Mouse (Mus musculus) limb, embryonic 14.5 days (tissue): ENCODE measurements around the gene Traf6. TPM values are rescaled to one million over a fixed set of nuclear protein-coding genes. Genes with fewer than 3 reads are reported as not detected.

Source experiments
- ATAC-seq: fragments of 200-750 bp; cut with Nextera tagmentation; 2 replicates; pipeline ENCODE4 v1.8.0; 2017; ENCODE audit warnings: low read depth, moderate number of reproducible peaks, moderate TSS enrichment; ENCODE audit not compliant: low FRiP score
- DNase-seq: peaks from one replicate; pipeline ENCODE4 v3.0.0-alpha.2; 2015; ENCODE audit warnings: low spot score
- H3K27ac ChIP-seq: fragments of 300-500 bp; sonication (generic); replicated peaks from 2 replicates; pipeline ENCODE4 v1.5.1; 2014; ENCODE audit warnings: low read depth, mild to moderate bottlenecking, low read length, moderate library complexity, mixed read lengths
- H3K27me3 ChIP-seq: fragments of 300-500 bp; sonication (generic); 2 replicates; pipeline ENCODE4 v1.6.1; 2014; ENCODE audit warnings: low read length, mixed read lengths; ENCODE audit not compliant: control insufficient read depth, insufficient read depth
- H3K36me3 ChIP-seq: fragments of 300-500 bp; sonication (generic); 2 replicates; pipeline ENCODE4 v1.6.1; 2014; ENCODE audit warnings: mild to moderate bottlenecking, low read length, moderate library complexity, mixed read lengths; ENCODE audit not compliant: control insufficient read depth, insufficient read depth
- H3K4me1 ChIP-seq: fragments of 300-500 bp; sonication (generic); 2 replicates; pipeline ENCODE4 v1.6.1; 2014; ENCODE audit warnings: antibody characterized with exemption, low read length, mixed read lengths; ENCODE audit not compliant: control insufficient read depth, insufficient read depth
- H3K4me2 ChIP-seq: fragments of 300-500 bp; sonication (generic); replicated peaks from 2 replicates; pipeline ENCODE4 v1.6.1; 2014; ENCODE audit warnings: low read depth, mild to moderate bottlenecking, low read length, moderate library complexity; ENCODE audit not compliant: severe bottlenecking
- H3K4me3 ChIP-seq: fragments of 300-500 bp; sonication (generic); replicated peaks from 2 replicates; pipeline ENCODE4 v1.5.1; 2014; ENCODE audit warnings: low read length
- H3K9ac ChIP-seq: fragments of 300-500 bp; sonication (generic); 2 replicates; pipeline ENCODE4 v1.6.1; 2014; ENCODE audit warnings: mild to moderate bottlenecking, low read depth, low read length, moderate library complexity; ENCODE audit not compliant: severe bottlenecking
- H3K9me3 ChIP-seq: fragments of 300-500 bp; sonication (generic); 2 replicates; pipeline ENCODE4 v1.6.1; 2016; ENCODE audit warnings: low read length; ENCODE audit not compliant: control insufficient read depth
- POLR2A ChIP-seq: fragments of 200-500 bp; IDR thresholded peaks from 2 replicates; pipeline ENCODE4 v1.8.0; 2012; ENCODE audit warnings: inconsistent platforms, mild to moderate bottlenecking, moderate library complexity, borderline replicate concordance; ENCODE audit not compliant: insufficient read depth, insufficient read length; ENCODE audit errors: extremely low read depth
- WGBS: fragments of 180-500 bp; shearing (Covaris S2); extraction: QIAGEN DNeasy Blood & Tissue Kit; methylation state at CpG from one replicate; pipeline ENCODE4 v1.1.7; 2014; 5-methylcytosine and 5-hydroxymethylcytosine counted together
- polyA plus RNA-seq, 2 experiments: library from polyadenylated mRNA; depleted of rRNA in 1 of 2; stranded (reverse) in 1 of 2; unstranded in 1 of 2; fragments of >200 nt; fragmentation: Nextera tagmentation in 1 of 2; extraction: Ambion mirVana in 1 of 2; gene quantifications; 2 replicates each; pipeline versions ENCODE4 v1.2.1 to v1.2.3; 2012 to 2014

Traf6 gene
- polyA plus RNA-seq, 2 experiments, result 13.2 to 13.8 TPM

DNA sequence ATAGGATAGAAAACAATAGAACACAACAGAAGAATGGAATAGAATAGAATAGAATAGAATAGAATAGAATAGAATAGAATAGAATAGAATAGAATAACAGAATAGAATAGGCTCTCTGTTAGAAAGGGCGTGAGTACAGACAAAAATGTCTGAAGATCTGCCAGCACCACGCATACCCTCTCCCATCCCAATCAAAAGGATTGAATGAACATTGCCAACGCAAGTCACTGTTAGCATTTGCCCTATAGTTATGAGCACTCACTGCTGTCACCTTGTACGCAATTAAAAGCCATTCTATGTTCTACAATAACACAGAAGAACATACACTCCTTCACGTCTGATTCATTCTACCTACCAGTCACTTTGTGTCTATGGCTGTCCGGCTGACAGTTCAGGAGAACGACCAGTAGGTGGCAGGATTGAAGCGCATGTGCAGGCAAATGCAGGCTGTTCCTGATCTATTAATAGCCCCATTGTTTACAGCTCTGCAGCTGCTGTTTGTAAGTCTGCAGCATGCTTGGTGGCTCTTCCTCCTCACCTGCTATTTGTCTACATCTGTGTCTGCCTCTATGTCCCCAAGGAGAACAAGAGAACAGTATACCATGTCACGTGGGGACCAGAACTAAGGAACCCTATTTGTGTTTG lies 13.0 kb upstream of the Traf6 start:
- H3K9ac ChIP-seq, result no peak overlapping the region
- no peak overlapping the region for H3K4me2 ChIP-seq
- H3K9me3 ChIP-seq, result no peaks in the 10 kb centered on the region
- no peak for TF ChIP-seq POLR2A
- no peak overlapping the region for H3K27ac ChIP-seq
- peak; percentile 79 for DNase-seq
- 24% methylated on average over 9 of the region's 9 CpGs for WGBS
- ATAC-seq, result peak; percentile 73
- no peaks in the 10 kb centered on the region for H3K36me3 ChIP-seq
- no peaks in the 10 kb centered on the region for H3K4me1 ChIP-seq
- H3K4me3 ChIP-seq, result no peak overlapping the region
- H3K27me3 ChIP-seq, result no peaks in the 10 kb centered on the region

DNA sequence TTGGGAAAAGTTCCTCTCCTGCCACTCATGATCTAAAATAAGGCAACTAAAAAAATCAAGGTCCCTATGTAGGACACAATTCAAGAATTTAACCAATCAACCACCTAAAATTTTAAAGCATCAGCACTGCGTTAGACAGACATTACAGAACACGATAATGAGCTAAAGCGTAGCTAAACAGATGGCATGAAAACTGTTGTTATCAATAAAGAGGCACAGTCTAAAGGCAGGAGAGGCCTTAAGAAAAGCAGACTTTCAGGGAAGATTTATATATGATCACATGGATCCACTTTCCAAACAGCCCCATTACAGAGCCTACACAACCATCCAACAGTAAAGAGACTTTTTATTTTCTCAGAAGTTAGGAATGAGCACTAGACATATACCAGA lies 12.5 kb upstream of the Traf6 start:
- H3K36me3 ChIP-seq, result no peaks in the 10 kb centered on the region
- no peak for TF ChIP-seq POLR2A
- no peak overlapping the region for H3K4me2 ChIP-seq
- H3K27me3 ChIP-seq, result no peaks in the 10 kb centered on the region
- H3K9ac ChIP-seq, result no peak overlapping the region
- no peaks in the 10 kb centered on the region for H3K9me3 ChIP-seq
- ATAC-seq, result no peak
- no peak overlapping the region for H3K4me3 ChIP-seq
- no peaks in the 10 kb centered on the region for H3K4me1 ChIP-seq
- WGBS, result 87% methylated on average over 3 of the region's 3 CpGs
- no peak for DNase-seq
- H3K27ac ChIP-seq, result no peak overlapping the region

DNA sequence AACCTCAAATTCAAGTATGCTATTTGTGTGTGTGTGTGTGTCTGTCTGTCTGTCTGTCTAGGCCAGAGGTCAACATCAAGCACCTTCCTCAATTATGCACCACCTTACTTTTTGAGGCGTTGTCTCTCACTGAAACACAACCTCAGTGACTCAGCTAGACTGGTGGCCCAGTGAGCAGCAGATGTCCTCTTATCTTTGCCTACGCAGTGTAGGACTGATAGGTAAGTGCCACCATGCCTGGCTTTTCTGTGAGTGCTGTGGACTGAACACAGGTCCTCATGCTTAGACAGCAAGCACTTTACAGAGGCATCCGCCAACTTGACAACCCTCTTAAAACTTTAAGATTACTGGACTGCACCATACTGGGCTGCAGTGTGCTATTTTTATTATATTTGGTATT lies 9.5 kb upstream of the Traf6 start:
- Histone ChIP-seq H3K36me3 (no peaks in the 10 kb centered on the region), H3K27me3 (no peaks in the 10 kb centered on the region), H3K27ac (no peak overlapping the region), H3K9ac (no peak overlapping the region), H3K4me1 (no peaks in the 10 kb centered on the region), H3K9me3 (no peaks in the 10 kb centered on the region), H3K4me3 (no peak overlapping the region), H3K4me2 (no peak overlapping the region)
- DNase-seq, result no peak
- no peak for ATAC-seq
- TF ChIP-seq POLR2A, result no peak
- WGBS, result 84% methylated on average over 3 of the region's 3 CpGs

DNA sequence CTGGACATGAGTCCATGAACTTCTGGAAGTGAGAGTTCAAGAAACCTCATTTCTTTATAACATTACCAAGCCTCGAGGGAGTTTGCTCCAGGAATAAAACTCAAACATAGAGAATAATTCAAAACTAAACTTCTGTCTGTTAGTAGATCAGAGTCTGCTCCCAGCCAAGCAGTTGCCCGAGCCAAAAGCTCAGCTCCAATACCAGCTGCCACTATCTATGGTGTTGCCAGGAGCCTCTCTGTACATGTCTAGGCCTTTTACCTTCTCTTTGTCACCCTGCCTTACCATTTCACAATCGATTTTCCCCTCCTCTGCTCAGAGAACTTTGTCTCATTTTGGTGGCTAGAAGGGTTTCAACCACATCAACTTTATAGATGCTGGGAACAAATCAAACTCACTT lies 4.7 kb upstream of the Traf6 start:
- Histone ChIP-seq H3K27ac (no peak overlapping the region), H3K9me3 (no peaks in the 10 kb centered on the region), H3K9ac (no peak overlapping the region), H3K4me2 (no peak overlapping the region), H3K4me3 (no peak overlapping the region), H3K36me3 (no peaks in the 10 kb centered on the region), H3K27me3 (no peaks in the 10 kb centered on the region), H3K4me1 (no peaks in the 10 kb centered on the region)
- ATAC-seq (no peak), DNase-seq (no peak)
- no peak for TF ChIP-seq POLR2A
- 72% methylated on average over 3 of the region's 3 CpGs for WGBS

DNA sequence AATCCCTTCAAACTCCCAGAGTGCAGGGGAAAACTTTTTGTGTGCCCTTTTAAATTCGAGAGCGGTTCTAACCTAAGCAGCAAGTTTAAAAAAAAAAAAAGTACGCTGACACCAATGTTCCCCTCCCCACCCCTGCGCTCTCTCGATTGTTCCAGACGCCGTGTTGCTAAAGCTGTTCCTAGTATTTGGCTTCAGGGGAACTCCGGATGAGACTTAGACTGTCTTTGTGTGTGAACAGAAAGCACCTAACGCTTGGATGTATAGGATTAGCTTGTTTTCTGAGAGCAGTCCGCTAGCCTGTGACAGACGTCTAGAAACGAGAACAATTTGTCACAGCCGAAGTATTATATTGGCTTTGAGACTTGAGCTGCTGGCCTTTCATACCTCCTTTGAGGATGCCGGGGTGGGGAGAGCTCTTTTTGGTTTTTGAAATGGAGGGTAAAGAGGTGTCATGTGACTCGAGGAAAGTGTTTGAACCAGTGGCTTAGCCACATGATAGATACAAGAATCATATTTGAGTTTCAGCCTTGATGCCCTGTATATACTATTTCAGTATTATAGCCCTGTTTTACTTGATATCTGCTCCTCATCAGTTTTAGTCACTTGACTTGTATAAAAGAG lies 1.0 kb downstream of the Traf6 start:
- H3K4me3 ChIP-seq, result peak overlapping the region; percentile 94
- no peak overlapping the region for H3K27ac ChIP-seq
- WGBS, result 7% methylated on average over 15 of the region's 15 CpGs
- H3K4me2 ChIP-seq, result peak overlapping the region; percentile 83
- peak overlapping the region; percentile 85 for H3K9ac ChIP-seq
- no peak for TF ChIP-seq POLR2A
- no peak for ATAC-seq
- DNase-seq, result no peak
- peaks cover under 1% of the 10 kb centered on the region; the same call in 1 of the 2 replicates for H3K36me3 ChIP-seq
- no peaks in the 10 kb centered on the region for H3K27me3 ChIP-seq
- no peaks in the 10 kb centered on the region for H3K9me3 ChIP-seq
- H3K4me1 ChIP-seq, result peaks cover 6% of the 10 kb centered on the region
